Mouse (Mus musculus) 3T3-L1 (cell line): Measurements from ENCODE around the gene Kif26b.

Source experiments
- DNase-seq: peaks from one replicate; pipeline ENCODE4 v3.0.0-alpha.2; 2015; ENCODE audit warnings: low read depth, low spot score

The Kif26b gene

DNA sequence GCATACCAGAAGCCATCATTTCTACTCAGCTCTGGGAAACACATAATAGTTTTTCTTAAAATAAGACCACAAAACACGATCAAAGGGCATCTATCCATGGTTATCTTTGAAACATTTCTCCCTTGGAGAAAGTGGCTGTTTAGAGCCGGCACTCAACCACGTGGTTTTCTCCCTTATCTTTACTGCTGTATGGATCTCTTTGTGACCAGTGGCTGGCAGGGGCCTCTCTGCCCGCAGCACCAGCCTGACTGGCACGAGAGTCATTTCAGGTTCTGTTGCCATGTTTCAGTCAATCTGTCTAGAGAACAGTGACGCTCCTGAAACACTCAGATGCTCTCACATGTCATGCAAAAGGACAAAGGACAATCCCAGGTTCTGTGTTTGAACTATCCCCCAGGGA, 241.1 kb downstream of the Kif26b start:
- no peak for DNase-seq

GRCm38 (mm10) chr1:178770626-178771362, 241.9 kb downstream of the Kif26b start:
- DNase-seq = no peak

DNA sequence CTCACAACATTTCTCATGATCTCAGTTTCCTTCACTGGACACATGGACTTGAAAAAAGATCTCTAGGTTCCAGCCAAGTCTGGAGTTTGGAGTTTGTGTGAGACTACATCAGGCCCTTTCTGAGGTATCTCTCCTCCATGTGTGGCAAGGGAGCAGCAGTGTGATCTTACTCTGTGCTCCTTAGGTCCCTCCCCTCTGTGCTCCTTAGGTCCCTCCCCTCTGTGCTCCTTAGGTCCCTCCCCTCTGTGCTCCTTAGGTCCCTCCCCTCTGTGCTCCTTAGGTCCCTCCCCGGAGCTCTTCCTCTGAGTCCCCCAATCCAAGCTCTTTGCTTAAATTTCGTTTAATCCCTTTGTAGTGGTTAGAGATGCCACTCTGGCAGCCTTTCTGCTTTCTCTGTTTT, 250.8 kb downstream of the Kif26b start:
- DNase-seq = no peak

DNA sequence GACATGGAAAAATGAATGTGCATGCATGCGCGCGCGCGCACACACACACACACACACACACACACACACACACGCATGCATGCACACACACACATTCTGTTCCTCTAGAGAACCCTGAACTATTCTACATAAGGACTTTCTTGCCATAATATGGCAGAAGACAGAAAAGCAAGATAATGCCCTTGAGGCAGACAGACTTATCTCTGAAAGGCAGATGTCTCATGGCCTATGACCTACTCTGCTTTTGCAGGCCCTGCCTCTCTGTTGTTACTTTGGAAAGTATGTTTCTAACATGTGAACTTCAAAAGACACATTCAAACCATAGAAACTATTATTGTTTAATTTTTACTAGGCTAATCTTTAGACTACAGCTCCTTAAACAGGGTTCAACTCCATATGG, 255.1 kb downstream of the Kif26b start:
- no peak for DNase-seq

DNA sequence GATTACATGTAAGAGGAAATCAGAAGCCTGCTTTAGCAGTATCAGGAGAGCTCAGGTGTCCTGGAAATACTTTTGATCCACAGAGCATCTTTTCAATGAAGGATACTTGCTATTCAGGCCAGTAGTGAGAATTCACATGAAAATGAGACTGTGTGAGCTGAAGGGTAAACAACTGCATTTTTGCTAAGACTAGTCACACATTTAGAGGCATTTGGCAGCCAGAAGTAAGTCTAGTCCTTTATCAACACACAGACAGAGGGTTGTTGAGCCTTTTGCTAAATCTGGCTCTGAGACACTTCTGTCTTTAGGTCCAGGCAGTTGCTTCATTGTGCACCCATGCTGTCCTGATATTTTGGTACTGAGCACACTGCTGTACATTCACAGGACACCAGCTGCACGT, 262.3 kb downstream of the Kif26b start:
- DNase-seq = peak; percentile 37

DNA sequence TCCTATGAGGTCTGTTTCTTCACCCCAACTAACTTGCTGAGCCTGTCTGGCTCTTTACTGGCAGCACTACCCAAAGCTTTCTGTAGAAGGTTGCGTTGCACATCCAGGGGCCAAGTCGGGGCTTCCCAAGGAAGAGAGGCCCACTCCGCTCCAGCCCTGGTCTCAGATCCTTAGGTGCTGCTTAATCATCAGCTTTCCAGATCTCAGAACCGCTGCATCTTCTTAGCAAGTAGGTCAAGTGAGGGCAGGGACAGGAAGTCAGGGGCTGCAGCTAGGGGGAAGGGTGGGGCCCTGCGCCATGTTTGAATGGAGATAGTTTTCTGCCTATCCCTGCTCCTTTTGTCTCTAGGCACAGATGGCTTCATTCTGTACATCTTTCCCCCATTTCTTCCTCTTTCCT, 263.8 kb downstream of the Kif26b start:
- DNase-seq = no peak

GRCm38 (mm10) chr1:178794866-178795265, 265.9 kb downstream of the Kif26b start:
- no peak for DNase-seq

DNA sequence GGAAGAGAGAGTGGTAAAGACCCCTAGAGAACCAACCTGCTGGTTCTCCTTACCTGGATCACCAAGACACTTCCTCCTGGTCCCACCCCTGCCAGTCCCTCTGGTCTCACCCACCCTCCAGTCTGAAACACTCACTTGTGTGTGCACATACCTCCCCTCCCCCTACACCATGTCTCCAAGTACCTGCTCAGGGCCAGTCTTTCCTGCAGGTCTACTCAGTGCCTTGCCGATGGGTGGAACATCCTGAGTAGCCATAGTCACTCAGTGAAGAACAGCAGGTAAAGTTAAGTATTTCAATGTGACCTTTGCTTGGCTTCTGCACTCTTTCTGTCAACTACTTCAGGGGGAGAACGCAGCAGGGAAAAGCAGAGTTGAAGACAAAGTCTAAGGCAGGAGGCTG, 268.5 kb downstream of the Kif26b start:
- DNase-seq = no peak

- DNase-seq = no peak
Measured at GRCm38 (mm10) chr1:178798333-178798732, 269.4 kb downstream of the Kif26b start.

GRCm38 (mm10) chr1:178798886-178799285, 270.0 kb downstream of the Kif26b start:
- no peak for DNase-seq

DNA sequence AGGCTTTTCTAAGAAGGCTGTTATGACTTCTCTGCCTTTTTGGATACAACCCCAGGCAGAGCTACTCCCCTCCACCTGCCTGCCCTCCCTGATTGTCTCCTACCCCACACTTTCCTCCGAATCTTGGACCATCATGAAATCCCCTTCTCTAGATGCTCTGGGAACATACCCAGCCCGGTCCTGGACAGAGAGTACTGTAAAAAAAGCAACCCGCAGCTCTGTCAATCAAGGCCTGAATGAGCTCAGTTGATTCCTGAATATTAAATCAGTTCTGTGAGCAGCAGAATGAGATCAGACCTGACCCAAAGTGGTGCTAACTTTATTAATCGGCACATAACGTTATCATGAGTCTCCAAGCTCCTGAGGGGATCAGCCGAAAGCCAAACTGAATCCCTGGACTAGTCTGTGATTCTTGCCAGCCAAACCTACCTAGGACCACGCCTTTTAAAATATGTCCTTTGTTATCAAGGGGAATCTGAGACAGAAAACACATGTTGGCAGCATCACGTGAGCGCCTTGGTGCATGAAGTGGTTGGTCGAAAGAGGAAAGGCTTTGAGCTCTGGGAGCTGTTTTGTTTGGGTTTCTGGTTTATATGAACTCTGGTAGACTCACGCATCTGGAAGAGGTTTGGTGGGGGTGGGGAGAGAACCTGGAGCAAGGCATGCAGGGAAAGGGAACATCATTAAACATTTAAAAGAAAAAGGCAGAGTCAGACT, 271.1 kb downstream of the Kif26b start:
- DNase-seq = no peak

DNA sequence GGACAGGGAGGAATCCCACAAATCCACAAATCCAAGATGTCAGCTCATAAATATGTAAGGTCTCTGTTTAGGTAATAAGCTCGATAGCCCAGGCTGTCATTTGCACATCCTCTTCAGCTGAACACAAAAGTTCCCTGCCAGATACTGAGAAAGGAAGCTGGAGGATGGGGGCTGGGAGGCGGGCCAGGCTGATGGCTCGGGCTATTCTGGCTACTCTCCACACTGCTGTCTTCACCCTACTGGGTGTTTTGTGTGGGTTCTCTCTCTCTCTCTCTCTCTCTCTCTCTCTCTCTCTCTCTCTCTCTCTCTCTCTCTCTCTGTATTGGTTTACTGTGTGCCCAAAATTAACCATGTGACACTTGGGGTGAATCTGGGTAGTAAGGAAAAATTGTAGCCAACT, 274.2 kb downstream of the Kif26b start:
- DNase-seq = no peak

GRCm38 (mm10) chr1:178817476-178817875, 288.6 kb downstream of the Kif26b start:
- no peak for DNase-seq

- DNase-seq = no peak
Measured at GRCm38 (mm10) chr1:178819060-178819459, 290.1 kb downstream of the Kif26b start.

- DNase-seq = no peak
Measured at GRCm38 (mm10) chr1:178820079-178820478, 291.2 kb downstream of the Kif26b start.

DNA sequence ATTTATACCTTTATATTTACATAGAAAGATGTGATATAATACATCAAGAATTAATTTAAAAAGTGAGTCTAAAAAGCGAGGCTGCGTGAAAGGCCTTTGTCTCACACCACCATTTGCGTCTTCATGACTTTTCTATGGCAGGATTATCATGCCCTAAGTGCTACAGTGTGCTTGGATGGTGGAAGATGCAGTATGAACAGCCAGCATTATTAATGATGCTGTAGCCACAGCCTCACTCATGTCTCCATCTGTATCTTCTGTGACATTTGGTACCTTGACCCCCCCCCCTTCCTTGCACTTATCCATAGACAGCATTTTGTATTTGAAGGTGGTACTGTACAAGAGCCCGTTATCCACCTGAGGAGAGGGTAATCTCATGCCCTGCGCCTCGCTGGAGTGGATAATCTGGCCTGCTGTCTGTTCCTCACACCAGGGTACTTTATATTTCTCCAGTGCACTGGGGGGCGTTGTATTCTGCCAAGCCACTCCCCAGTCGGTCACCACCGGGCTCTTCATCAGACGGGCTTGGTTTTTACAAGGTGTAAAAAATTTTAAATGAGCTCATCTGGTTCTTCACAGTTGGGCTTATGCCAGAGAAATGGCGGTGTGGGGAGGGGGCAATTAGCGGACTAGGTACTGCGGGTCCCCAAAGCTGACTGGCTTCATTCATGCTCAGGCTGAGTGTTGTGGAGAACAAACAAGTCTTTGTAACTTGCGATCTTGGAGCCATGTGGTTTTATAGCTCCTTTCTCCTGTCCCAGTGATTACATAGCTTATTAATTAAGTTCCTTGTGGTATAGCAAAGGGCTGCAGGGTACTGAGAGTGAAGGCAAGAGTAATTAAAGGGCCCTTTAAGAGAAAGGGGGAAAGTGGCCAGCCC, 291.9 kb downstream of the Kif26b start:
- no peak for DNase-seq

DNA sequence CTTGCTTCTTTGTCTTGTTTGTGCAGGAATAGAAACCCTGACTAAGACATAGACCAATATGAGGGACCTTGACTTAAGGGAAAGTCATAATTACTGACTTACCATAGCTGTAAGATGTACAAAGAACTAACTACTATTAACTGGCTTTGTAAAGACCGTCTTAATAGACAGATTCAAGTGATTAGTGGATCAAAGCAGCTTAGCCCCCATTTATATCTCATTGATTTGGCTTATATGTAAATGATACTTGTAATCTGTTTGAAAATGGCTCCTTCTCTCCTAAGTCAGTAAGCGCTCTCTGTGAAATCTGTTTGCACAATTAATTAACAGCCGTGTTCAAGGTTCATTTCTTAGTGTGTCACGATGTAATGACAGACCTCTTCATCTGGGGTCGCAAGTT, 295.9 kb downstream of the Kif26b start:
- no peak for DNase-seq

DNA sequence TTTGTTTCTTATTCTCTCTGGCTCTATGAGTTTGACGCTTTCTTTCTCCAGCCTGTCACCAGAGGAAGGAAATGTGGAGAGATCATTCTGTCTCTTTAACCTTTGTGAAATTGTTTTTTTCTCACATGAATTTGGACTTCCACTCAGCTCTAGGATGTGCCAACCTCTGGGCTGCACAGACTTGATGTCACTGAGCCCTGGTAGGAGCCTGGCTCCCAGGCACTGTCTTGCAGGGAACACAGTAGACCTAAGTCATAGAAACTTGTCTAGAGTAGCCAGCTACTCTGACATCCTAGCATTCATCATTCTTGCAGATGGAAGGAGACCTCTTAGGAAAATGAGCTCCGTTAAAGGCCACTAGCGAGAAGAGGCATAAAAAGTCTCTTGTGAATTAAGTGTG, 298.3 kb downstream of the Kif26b start:
- no peak for DNase-seq

- peak; percentile 37 for DNase-seq
Measured at GRCm38 (mm10) chr1:178829456-178829855, 300.5 kb downstream of the Kif26b start.

GRCm38 (mm10) chr1:178832571-178832970, 303.6 kb downstream of the Kif26b start:
- DNase-seq = no peak

DNA sequence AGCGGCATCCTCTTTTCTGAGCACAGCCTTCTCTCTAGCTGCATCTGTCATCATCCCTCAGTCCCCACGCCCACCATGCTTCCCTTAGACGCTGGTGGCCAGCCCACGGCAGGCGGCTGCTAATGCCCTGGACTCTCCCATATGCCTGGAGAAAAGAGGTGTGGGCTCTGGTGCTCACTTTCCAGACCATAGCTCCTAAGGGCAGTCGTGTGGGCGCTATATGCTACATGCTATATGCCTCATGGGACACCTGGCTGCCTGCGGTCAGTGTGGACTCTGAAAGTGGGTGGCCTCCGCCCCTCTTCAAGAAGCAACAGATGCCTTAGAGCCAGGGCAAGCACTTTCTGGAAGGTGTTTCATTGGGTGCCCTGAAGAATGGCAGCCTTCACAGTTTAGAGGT, 306.9 kb downstream of the Kif26b start:
- DNase-seq = no peak

GRCm38 (mm10) chr1:178836998-178837397, 308.1 kb downstream of the Kif26b start:
- no peak for DNase-seq
